Mouse (Mus musculus): ENCODE results near the gene Smoc1.

DNA sequence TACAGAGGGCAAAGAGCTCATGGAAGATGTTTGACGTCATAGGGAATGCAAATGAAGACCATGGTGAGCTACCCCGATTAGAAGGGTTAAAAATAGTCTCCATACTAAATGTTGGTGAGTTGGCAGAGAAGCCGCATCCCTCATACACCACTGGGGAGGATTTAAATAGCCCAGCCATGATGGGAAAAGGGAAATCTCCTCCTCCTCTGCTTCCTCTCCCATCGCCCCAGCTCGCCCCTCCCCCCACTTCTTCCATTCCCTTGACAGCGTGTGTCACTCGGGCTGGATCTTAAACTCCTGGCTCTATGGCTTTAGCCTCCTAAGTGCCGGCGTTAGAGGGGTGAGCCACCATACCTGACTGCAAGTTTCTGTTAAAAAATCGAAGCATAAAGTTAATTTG lies 117.6 kb downstream of the Smoc1 start:
- no peak for TF ChIP-seq CTCF (conservative IDR thresholded peaks at IDR 0.05; ENCODE audit: low read length)
- TF ChIP-seq NANOG (IDR thresholded peaks at IDR 0.05; ENCODE audit: borderline replicate concordance, low read length), result no peak
- no peak for TF ChIP-seq POU5F1 (IDR thresholded peaks at IDR 0.05; ENCODE audit: borderline replicate concordance, low read length)

All from E14TG2a.4 (cell line).